Mouse (Mus musculus): ENCODE data around the gene Olfr1048. TPM values are rescaled to one million over a fixed set of nuclear protein-coding genes. Genes with fewer than 3 reads are reported as not detected.
"Not testable (repeated sequence)": the region's sequence is repeated elsewhere in the genome, so short reads cannot be mapped to it uniquely, and the experiment has no call there.

Olfr1048 gene
- not detected for total RNA-seq (2022)

DNA sequence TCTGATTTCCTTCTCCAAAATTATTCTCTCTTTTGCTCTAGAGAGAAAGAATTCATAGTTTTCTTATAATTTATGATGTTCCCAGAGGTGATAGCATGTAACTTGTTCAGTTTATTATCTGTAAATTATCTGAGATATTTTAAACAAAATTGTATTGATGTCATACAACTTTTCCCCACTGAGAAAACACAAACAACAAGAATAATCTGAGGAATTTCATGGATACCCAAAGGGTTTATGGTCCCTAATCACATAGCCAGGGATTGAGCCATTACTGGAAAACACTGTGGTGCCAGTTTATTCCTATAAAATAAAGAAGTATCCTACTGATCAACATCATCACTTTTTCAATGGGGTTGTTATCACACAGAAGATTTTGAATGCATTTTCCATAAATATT lies at the start of gene Olfr1048:
Gene Olfr1048, minus strand, starts transcription at position 101 of the 400 bp plus-strand sequence.
- DNase-seq = no peak

DNA sequence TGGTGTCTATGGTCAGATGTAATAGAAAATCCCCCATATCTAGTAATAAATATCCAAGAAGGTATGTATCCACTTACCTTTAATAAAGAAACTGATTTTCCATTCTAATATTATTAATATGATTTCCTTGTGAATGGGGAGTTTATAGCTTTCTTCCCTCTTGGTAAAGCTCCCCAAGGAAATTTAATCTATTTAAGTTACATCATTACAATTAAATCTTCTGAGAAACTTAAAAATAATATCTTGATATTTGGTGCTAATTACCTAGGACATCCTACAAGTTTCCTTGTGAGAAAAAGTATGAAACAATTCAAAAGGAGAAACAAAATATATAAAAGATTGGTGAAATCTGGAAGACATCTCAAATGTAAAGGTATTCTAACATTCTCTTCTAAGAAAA lies 38.9 kb upstream of the Olfr1048 start, which contains the start of gene Olfr1051:
Gene Olfr1051, minus strand, starts transcription at position 101 of the 400 bp plus-strand sequence.
- not testable (repeated sequence) for DNase-seq

DNA sequence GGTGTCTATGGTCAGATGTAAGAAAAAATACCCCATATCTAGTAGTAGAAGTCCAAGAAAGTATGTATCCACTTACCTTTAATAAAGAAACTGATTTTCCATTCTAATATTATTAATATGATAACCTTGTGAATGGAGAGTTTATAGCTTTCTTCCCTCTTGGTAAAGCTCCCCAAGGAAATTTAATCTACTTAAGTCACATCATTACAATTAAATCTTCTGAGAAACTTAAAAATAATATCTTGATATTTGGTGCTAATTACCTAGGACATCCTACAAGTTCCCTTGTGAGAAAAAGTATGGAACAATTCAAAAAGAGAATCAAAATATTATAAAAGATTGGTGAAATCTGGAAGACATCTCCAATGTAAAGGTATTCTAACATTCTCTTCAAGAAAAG lies 18.1 kb upstream of the Olfr1048 start, which contains the start of gene Olfr1049:
Gene Olfr1049, minus strand, starts transcription at position 101 of the 400 bp plus-strand sequence.
- not testable (repeated sequence) for DNase-seq

DNA sequence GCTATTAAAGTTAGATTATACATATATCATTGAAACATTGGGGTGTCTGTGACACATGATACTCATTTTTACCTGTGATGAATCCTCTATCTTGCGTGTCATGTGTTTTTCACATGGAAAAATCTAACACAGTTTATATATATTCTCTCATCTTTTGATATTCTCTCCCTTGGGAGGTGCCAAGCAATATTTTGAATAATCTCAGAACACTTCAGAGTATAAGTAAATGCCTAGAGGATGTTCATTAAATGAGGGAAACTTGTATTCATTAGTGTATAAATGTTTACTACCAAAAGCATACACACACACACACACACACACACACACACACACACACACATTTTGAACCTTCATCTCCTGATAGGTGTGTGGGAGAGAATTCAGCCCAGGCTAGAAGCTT lies 8.8 kb downstream of the Olfr1048 start, which contains the start of gene Olfr1047:
Gene Olfr1047, minus strand, starts transcription at position 101 of the 400 bp plus-strand sequence.
- no peak for DNase-seq

DNA sequence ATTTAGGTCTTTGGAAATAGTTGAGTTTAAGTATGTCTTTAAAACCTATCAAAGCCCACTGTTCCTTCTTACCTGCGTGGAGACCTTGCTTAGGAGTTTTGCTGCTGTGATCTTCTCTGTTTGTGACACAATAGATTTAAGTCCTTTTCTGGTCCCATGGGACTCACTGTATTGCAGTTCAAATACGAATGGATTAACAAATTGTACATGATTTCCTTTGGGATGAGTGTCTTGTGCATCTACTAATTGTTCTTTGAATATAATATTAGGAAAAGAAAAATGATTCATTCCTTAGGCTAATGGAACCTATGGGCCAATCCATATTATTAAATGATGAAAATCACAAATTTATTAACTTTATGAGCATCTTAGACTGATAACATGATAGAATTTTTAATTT lies 20.9 kb downstream of the Olfr1048 start, which contains the start of gene Olfr1046:
Gene Olfr1046, minus strand, starts transcription at position 101 of the 400 bp plus-strand sequence.
- DNase-seq = no peak

DNA sequence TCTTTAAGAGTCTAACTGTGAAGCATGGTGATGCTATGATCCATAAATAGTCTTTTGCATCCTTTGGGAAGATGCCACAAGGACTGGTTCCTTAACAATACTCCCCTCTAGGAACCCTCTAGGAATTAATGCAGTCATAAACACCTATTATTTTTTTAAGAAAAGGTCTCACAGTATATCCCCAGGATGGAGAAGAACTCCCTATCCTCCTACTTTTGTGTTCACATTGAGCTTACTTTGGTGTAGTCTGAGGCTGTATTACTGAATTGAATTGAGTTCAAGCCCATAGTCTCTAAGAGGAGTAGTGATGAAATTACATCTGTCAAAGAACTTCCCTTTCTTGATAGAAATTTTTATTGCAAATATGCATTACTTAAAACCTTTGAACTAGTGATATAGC lies 37.2 kb downstream of the Olfr1048 start, which contains the start of gene Olfr1045:
Gene Olfr1045, minus strand, starts transcription at position 101 of the 400 bp plus-strand sequence.
- DNase-seq = no peak

DNA sequence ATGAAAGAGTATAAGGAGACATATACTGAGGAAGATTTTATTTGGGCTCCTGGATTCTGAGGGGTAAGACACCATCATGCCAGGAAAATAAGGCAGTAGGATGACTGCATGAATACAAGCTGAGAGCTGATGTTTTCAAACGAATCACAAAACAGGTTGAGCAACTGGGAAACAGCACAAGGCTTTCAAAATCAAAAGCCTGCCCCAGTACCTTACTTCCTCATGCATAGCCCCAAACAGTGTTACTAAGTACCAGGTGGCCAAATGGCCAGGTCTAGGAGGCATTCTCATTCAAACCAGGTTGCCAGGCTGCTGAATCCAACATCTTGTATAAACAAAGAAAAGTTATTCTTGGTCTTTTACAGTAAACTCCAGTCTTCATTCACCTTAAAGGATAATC lies 44.2 kb downstream of the Olfr1048 start:
- DNase-seq = no peak

DNA sequence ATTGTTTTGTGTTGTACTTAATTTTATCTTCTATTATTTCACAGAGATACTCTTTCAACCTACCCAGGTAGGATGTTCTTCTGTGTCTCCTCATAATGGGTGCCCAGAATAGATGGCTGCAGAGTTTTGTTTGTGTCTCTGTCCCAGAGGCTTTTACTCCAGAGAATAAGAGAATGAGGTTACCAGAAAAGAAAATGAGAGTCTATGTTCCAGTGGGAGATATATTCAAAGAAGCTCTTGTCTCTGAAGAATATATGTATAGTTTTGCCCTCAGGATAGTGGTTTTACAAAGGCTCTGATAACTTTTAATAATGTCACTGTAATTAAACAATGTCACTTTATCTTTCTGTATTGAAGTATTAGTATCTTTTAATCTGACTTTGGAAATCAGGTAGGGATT lies 54.5 kb downstream of the Olfr1048 start, which contains the start of gene Olfr52:
Gene Olfr52, minus strand, starts transcription at position 101 of the 400 bp plus-strand sequence.
- DNase-seq = no peak

Other genes with a start within 250 kb of the Olfr1048 start
- gene Olfr1031, start 250.0 kb downstream of the Olfr1048 start, total RNA-seq (2022) = not detected
- gene Olfr1032, start 234.7 kb downstream of the Olfr1048 start, total RNA-seq (2022) = not detected
- 1 to 10 TPM; 1.4 to 3.2 (median 1.8) TPM for gene Olfr1033, start 219.7 kb downstream of the Olfr1048 start, total RNA-seq (2022)
- gene Olfr1034, start 194.4 kb downstream of the Olfr1048 start, total RNA-seq (2022) = under 1 TPM; 0.13 to 0.25 (median 0.14) TPM
- gene Olfr1036, start 166.3 kb downstream of the Olfr1048 start, total RNA-seq (2022) = not detected
- gene Olfr1037, start 152.9 kb downstream of the Olfr1048 start, total RNA-seq (2022) = not detected
- gene Olfr1039, start 104.4 kb downstream of the Olfr1048 start, total RNA-seq (2022) = not detected
- not detected for gene Olfr1040, start 93.6 kb downstream of the Olfr1048 start, total RNA-seq (2022)
- not detected for gene Olfr1042, start 78.5 kb downstream of the Olfr1048 start, total RNA-seq (2022)
- gene Olfr1043, start 72.8 kb downstream of the Olfr1048 start, total RNA-seq (2022) = not detected
- gene Olfr1044, start 62.5 kb downstream of the Olfr1048 start, total RNA-seq (2022) = not detected
- not detected for gene Olfr52, start 54.6 kb downstream of the Olfr1048 start, total RNA-seq (2022)
- gene Olfr1045, start 37.3 kb downstream of the Olfr1048 start, total RNA-seq (2022) = not detected
- gene Olfr1046, start 21.0 kb downstream of the Olfr1048 start, total RNA-seq (2022) = not detected
- not detected for gene Olfr1047, start 8.9 kb downstream of the Olfr1048 start, total RNA-seq (2022)
- not detected for gene Olfr1049, start 18.0 kb upstream of the Olfr1048 start, total RNA-seq (2022)
- gene Olfr1051, start 38.8 kb upstream of the Olfr1048 start, total RNA-seq (2022) = not detected
- not detected for gene Olfr1052, start 52.2 kb upstream of the Olfr1048 start, total RNA-seq (2022)
- gene Olfr1053, start 75.0 kb upstream of the Olfr1048 start, total RNA-seq (2022) = not detected
- not detected for gene Olfr1054, start 95.1 kb upstream of the Olfr1048 start, total RNA-seq (2022)
- gene Olfr1055, start 110.0 kb upstream of the Olfr1048 start, total RNA-seq (2022) = not detected
- not detected for gene Olfr1056, start 122.2 kb upstream of the Olfr1048 start, total RNA-seq (2022)
- not detected for gene Olfr1057, start 138.1 kb upstream of the Olfr1048 start, total RNA-seq (2022)
- gene Olfr1058, start 148.3 kb upstream of the Olfr1048 start, total RNA-seq (2022) = not detected
- not detected for gene Olfr1061, start 173.8 kb upstream of the Olfr1048 start, total RNA-seq (2022)
- not detected for gene Olfr1062, start 186.5 kb upstream of the Olfr1048 start, total RNA-seq (2022)
- not detected for gene Olfr1065, start 210.3 kb upstream of the Olfr1048 start, total RNA-seq (2022)
- gene Olfr1066, start 216.0 kb upstream of the Olfr1048 start, total RNA-seq (2022) = not detected
- gene Olfr228, start 247.1 kb upstream of the Olfr1048 start, total RNA-seq (2022) = not detected